Mouse (Mus musculus) small intestine, adult 10 weeks (tissue): Measurements from ENCODE around the gene Gvin1. TPM values are rescaled to one million over a fixed set of nuclear protein-coding genes. Genes with fewer than 3 reads are reported as not detected.

ENCODE experiments used
- polyA plus RNA-seq: library from polyadenylated mRNA; stranded (reverse); fragments of 350-450 nt; fragmentation: Illumina TruSeq; extraction: RNeasy Lipid Tissue Mini Kit (QIAGEN cat#74804); gene quantifications from one replicate; pipeline ENCODE4 v1.2.3, GENCODE M21; 2014; ENCODE audit warnings: low replicate concordance

The Gvin1 gene
- polyA plus RNA-seq = 35.0 TPM

GRCm38 (mm10) chr7:106215177-106215576 lies at the start of gene Gvin1:
TSS of gene Gvin1 (minus strand) at chr7:106215326.

